Mouse (Mus musculus) CD4-positive, CD25-positive, alpha-beta regulatory T cell, adult 2 months (primary cell): ENCODE results near the gene Ier5l.
A peak's percentile ranks its signal among the peaks of the same experiment; 100 is the strongest.

Experiments used
- DNase-seq: peaks from one replicate; pipeline ENCODE4 v3.0.0-alpha.2; 2012; ENCODE audit warnings: low read depth, low spot score

Ier5l gene

DNA sequence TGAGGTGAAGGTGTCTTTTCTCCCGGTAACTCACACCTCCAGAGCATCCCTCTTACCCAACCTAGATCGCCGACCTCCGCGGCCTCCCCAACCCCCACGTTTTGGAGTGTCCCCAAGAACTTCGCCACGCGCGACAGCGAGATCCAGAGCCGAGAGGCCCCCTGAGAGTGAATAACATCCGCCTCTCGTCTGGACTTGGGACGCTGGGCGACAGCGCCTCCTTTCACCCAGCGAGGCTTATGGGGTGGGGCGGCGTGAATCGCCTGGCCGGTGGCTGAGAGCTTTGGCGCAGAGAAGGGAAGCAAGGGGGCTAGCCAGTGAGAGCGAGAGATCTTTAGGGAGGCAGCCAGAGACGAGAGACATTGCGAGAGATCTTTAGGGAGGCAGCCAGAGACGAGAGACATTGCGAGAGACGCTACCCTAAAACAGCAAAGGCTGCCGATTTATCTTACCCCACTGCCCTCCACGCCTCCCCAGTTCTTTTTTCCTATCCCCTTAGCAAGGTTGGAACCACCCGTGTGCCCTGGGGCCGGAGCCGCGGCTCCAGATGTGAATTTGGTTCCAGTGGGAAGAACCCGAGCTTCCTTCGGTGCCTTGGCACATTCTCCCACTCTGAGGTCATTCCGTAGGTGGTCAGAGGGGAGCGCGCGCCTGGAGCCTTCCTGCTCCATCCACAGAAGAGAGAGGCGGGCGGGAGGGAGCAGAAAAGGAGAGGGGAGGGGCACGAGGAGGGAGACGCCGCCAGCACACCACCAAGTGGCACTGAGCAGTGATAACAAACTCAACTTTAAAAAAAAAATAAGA is 3.7 kb downstream of the Ier5l start:
- peak; percentile 46 for DNase-seq

DNA sequence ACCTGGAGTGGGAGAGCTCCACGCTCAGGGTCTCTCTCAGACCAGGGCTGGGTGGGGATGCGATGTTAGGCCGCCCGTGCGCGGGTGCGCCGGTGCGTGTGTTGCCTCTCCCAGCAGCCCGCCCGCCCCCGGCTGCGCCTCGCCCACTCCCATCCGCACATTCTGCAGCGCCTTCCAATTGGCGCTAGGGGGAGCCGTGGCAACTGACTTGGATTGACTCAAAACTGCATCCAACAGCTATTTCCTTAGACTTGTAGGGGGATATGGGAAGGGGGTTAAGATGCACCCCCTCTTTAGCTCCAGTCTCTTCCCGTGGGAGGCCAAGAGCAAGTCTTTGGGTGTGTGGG is 4.2 kb downstream of the Ier5l start:
- DNase-seq: peak; percentile 87

DNA sequence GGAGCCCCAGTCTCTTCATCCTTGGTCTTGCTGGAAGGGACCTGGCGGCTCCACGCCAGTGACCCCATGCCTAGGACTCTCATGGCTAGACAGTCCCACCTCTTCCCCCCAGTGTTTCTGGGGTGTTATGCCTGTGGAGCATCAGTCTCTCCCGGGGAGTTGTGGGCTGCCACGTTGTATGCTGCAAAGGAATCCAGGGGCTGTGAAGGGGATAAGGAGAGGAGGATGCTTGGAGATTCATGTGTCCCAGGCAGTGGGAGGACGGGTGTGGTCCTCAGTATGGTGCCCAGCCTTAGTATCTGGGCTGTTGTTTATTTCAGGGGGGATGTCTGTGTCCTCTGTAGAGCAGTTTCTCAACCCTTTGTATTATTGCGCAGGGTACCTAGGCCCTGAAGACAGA is 5.0 kb downstream of the Ier5l start:
- no peak for DNase-seq

DNA sequence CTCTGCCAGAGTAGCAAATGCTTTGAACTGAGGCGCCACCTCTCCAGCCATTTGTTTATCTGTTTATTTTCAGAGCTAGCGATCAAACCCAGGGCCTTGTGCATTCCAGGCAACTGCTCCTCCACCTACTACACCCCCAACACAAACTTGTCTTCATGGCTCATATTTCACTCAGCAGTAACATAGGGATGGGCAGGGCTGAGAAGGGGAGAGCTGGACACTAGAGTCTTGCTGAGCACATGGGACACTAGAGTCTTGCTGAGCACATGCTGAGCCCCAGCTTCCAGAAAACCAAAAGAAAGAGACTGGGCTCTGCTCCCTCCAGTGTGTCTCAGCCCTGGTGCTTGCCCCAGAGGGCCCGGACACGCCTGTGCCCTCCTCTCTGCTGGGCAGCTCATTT is 7.2 kb downstream of the Ier5l start:
- no peak for DNase-seq

DNA sequence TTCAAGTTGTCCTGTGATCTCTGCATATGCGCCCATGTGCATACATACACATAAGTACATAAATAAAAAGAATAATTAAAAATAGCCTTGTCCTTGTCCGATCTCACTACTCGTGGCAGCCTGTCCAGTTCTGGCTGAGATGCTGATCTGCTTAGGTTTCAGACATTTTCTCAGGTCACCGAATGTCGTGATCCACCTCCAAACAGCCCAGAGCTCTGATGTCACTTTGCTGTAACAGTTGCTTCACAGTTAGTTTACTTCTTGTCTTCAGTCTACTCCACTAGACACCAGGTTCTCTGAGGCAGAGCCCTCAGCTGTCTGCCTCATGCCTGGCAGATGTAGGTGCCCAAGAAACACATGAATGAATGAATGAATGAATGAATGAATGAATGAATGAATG is 9.6 kb downstream of the Ier5l start:
- peak; percentile 59 for DNase-seq

DNA sequence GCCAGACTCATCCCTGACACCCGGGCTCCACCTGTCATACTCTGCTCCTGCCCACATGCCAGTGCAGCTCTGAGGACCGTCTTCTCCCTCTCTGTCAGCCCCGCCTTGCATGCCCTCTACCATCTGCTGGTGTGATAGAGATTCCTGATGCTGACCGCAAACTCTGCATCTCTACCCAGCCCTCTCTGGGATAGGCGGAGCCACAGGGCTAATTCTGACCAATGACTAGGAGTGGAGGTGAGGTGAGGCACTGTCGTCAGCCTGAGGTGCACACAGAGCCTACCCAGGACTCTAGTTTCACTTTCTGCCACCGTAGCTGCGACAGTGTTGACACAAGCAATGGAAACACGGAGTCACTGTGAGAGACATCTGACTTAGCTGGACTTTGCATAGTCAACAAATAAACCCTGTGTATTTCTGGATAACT is 10.1 kb downstream of the Ier5l start:
- peak; percentile 93 for DNase-seq

DNA sequence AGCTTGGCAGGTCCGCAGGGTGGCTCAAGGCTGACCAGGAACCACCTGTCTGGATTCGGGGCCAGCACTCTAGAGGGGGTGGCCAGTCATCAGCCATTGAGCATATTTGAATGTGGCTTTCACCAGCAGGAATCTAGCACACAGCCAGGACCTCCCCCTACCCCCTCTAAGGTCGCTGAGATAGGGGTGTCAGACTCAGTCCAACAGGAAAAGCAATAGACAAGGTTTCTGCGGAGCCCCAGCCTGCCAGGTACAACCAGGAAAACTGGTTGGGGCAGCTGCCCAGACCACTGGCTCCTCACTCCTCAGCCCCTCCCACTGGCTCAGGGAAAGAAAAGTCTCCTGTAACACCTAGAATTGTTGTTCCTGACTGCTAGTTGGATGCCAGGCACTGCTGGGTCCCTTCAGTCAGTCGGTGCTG is 10.7 kb downstream of the Ier5l start:
- no peak for DNase-seq

DNA sequence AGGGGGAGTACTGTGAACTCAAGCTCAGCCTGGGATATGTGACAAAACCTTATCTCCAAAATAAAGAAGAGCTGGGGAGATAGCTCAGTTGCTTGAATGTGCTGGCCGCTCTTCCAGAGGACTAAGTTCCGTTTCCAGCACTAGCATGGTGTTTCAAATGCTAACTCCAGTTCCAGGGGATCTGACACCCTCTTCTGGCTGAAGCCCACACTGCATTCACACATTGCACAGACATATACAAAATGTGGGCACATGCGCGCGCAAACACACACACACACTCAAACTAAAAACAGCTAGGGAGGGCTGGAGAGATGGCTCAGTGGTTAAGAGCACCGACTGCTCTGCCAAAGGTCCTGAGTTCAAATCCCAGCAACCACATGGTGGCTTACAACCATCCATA is 14.8 kb downstream of the Ier5l start:
- DNase-seq: no peak

GRCm38 (mm10) chr2:30458349-30458748 is 15.7 kb downstream of the Ier5l start:
- no peak for DNase-seq

GRCm38 (mm10) chr2:30456104-30456980 is 17.7 kb downstream of the Ier5l start:
- DNase-seq: no peak

- DNase-seq: no peak
Measured at GRCm38 (mm10) chr2:30454587-30454986, 19.4 kb downstream of the Ier5l start.

- no peak for DNase-seq
Measured at GRCm38 (mm10) chr2:30453570-30453969, 20.4 kb downstream of the Ier5l start.

GRCm38 (mm10) chr2:30451525-30451924 is 22.5 kb downstream of the Ier5l start:
- no peak for DNase-seq

- peak; percentile 46 for DNase-seq
Measured at GRCm38 (mm10) chr2:30450530-30450929, 23.5 kb downstream of the Ier5l start.

DNA sequence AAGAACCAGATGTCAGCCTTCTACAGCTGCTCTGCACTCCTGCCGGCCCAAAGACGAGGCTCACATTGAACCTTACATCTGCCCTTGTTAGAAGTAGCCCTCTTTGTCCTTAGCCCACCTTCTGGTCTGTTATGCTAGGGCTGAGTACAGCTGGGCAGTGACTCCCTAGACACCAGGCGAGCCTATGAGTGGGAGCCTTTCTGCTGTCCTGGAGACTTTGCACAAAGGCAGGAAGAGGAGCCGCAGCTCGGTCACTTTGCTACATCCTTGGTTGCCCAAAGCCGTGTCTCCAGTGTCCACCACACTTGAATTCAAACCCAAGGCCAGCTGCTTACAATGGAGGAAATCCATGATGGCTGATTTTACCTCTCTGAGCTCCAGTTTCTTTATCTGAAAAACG is 25.6 kb downstream of the Ier5l start:
- no peak for DNase-seq

DNA sequence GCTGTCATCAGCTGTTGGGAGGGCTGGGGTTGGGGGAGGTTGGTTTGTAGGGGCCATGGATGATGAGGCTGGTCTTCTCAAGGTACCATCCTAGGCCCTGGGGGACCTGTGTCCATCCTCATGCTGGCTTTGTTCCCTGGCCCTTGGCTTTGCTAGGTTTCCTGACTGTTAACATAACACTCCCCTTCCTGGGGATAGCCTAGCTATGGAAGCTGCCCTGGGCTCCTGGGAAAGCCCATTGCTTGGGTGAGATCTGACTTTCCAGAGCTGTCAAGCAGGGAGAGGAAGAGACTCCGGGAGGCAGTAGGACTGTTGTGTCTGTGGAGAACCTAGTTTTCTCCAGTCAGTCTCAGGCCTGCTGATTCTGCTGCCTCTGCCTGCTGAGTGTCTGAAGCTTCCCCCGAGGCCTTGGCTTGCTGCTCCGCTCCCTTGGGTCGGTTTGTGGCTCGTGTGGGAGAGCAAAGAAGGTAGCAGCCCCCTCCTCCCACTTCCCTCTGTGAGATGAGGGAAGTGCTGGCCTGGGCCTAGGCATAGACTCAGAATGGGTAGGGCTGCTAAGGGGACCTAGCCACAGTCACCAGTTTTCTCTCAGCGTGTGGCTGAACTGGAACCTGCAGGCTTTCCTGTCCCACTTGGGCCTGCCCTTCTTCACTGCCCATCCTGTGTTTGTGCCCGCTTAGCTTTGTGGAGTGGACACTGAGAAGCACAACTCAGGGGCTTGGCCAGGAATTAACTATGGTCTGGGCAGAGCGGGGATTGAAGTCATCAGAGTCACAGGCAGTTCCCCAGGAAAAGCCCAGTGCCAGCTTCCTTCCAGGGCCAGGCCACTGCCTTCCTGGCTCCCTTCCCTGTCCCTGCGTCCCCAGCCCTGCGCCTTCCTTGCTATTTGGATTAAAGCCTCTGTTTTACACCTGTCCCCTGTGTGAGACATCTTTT is 26.9 kb downstream of the Ier5l start:
- DNase-seq: no peak

GRCm38 (mm10) chr2:30445312-30445711 is 28.7 kb downstream of the Ier5l start:
- DNase-seq: no peak

DNA sequence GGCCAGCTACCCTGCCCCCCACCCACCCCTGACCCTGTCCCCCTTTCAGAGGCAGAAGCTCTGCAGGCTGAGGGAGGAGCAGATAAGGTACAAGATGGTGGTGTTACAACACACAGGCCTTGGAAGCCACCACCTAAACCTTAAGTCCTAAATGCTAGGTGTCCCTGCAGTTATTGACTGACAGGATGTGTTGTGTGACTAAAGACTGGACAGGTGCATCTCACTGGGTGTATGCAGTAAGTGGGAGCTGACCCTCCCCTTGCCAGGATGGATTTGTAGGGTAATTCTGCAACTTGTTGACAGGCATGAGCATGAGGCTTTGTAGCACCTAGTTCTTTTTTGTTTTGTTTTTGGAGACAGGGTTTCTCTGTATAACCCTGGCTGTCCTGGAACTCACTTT is 29.6 kb downstream of the Ier5l start:
- DNase-seq: no peak

DNA sequence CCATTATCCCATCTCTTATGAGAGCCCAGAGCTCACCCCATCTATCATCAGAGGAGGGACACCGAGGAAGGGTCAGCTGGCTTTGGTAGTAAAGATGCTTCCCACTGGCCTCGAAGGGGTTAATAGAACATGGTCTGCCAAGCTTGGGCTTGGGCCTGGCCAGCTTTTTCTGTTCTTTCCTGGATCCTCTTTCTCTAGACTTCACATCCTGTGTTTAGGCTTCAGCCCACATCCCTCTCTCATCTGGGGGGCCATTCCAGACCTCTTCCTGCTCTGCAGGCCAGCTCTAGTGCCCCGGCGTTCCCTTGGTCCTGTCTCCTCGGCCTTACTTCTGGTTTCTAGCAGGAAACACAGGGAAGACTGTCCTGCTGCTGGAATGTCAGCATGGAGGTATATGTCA is 30.0 kb downstream of the Ier5l start:
- DNase-seq: no peak

DNA sequence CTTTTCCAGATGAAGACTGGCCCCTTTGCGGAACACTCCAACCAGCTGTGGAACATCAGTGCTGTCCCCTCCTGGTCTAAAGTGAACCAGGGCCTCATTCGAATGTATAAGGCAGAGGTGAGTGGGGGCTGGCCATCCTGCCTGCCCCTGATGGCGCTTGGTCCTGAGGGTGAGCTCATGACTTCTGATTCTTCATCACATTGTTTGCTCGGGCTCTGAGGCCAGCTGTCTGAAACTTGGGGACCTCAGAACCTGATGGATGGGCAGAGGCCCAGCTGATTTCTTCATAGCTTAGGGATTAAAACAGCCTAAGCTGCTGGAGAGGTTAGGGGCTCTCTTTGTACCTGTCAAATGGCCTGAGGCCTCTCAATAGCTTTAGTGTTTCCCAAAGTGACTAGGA is 30.7 kb downstream of the Ier5l start:
- DNase-seq: no peak

DNA sequence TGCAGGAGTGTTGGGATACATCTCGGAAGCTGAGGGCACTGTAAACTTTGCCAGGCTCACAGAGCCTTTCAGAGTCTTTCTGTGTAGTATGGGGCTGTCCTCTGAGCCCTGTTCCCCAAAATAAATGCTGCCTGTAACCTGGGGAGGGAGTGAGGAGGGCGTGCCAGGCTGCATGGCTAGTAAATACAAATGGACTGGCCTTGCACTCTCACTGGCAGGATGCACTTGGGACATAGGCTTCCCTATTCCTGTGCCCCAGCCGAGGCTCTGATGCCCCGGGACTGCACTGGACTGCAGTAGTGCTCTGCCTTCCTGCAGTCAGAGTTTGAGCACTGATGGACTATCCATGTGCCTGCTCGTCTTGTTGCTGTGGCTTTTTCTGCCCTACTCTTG is 31.5 kb downstream of the Ier5l start:
- no peak for DNase-seq
